Mouse (Mus musculus) embryonic facial prominence, embryonic 13.5 days (tissue): ENCODE results near the gene Snx5. TPM values are rescaled to one million over a fixed set of nuclear protein-coding genes. Genes with fewer than 3 reads are reported as not detected.

ENCODE experiments used
- ATAC-seq: fragments of 200-750 bp; cut with Nextera tagmentation; 2 replicates; pipeline ENCODE4 v1.8.0; 2017; ENCODE audit warnings: low read depth; ENCODE audit not compliant: insufficient number of reproducible peaks, insufficient read depth, low FRiP score, low TSS enrichment
- H3K27ac ChIP-seq: fragments of 300-500 bp; sonication (generic); 2 replicates; pipeline ENCODE4 v1.5.1; 2015; ENCODE audit warnings: moderate library complexity, mild to moderate bottlenecking, inconsistent platforms
- H3K27me3 ChIP-seq: fragments of 300-500 bp; sonication (generic); 2 replicates; pipeline ENCODE4 v1.6.1; 2015; ENCODE audit warnings: mild to moderate bottlenecking, inconsistent platforms
- H3K36me3 ChIP-seq: fragments of 300-500 bp; sonication (generic); 2 replicates; pipeline ENCODE4 v1.6.1; 2015; ENCODE audit warnings: mild to moderate bottlenecking, inconsistent platforms
- H3K4me1 ChIP-seq: fragments of 300-500 bp; sonication (generic); 2 replicates; pipeline ENCODE4 v1.6.1; 2015; ENCODE audit warnings: inconsistent platforms
- H3K4me2 ChIP-seq: fragments of 300-500 bp; sonication (generic); 2 replicates; pipeline ENCODE4 v1.6.1; 2015; ENCODE audit warnings: moderate library complexity, mild to moderate bottlenecking, inconsistent platforms
- H3K4me3 ChIP-seq: fragments of 300-500 bp; sonication (generic); 2 replicates; pipeline ENCODE4 v1.5.1; 2015; ENCODE audit warnings: mild to moderate bottlenecking, inconsistent platforms
- H3K9ac ChIP-seq: fragments of 300-500 bp; sonication (generic); 2 replicates; pipeline ENCODE4 v1.6.1; 2015; ENCODE audit warnings: mild to moderate bottlenecking, inconsistent platforms
- H3K9me3 ChIP-seq: fragments of 300-500 bp; sonication (generic); 2 replicates; pipeline ENCODE4 v1.6.1; 2016; ENCODE audit warnings: inconsistent platforms
- WGBS: fragments of 180-500 bp; shearing (Covaris S2); methylation state at CpG from one replicate; pipeline ENCODE4 v1.1.7; 2015; ENCODE audit warnings: mixed read lengths; 5-methylcytosine and 5-hydroxymethylcytosine counted together
- polyA plus RNA-seq: library from polyadenylated mRNA; unstranded; fragments of >200 nt; fragmentation: Nextera tagmentation; extraction: Ambion mirVana; gene quantifications from 2 replicates; pipeline ENCODE4 v1.2.1, GENCODE M21; 2015

Snx5 gene
- polyA plus RNA-seq: 124 TPM in 2 replicates

DNA sequence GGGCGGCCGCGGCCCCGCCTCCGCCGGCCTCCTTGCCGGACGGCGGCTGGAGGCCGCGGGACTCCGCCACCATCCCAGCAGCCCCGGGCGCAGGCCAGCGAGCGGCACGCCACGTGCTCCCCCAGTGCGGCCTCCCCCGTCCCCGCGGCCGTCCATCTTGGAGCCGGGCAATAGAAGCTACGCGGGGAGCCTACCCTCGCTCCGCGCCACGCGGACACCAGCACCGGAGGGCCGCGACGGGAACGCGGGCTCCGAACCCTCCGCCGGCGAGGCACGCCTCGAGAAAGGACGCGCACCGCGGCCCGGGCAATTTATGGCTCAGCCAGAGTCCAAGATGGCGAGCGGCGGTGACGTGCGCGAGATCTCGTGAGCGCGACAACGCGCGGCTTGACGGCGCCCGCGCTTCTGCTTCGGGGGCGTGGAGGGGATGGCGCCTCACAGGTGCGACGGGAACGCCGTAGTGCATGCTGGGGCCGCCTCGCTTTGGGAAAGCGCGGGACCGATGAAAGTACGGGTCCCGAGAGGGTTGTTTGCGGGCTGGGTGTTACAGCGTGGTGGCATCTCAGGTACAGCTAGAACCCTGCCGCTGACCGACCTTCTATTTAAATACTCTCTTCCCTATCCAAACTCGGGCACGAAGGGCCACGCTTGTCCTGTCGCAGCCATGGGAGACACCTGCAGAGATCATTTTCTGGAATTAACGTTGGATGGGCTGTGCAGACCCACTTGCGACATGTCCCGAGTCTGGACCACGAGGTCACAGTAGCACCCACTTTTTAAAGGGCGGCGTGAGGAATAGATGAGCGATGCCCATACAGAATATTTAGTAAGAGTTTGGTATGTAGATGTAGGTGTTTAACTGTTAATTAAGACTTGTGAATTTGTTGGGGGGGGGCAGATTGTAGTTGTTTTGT lies at the start of gene Snx5, which contains the start of gene Mgme1:
TSS of gene Snx5 (minus strand) at position 400 of the 914 bp plus-strand sequence.
TSS of gene Mgme1 (plus strand) at position 157 of the 914 bp plus-strand sequence.
- no peaks in the 10 kb centered on the region for H3K27me3 ChIP-seq
- no peaks in the 10 kb centered on the region for H3K9me3 ChIP-seq
- 0 out of 2 replicates have a peak, but pooled peaks cover 4% of the 10 kb centered on the region for H3K36me3 ChIP-seq
- under 1% methylated on average over 93 of the region's 93 CpGs for WGBS
- H3K4me2 ChIP-seq: peak within 1 kb of the TSS; percentile 81
- ATAC-seq: peak; percentile 97
- peak within 1 kb of the TSS; percentile 96 for H3K27ac ChIP-seq
- H3K4me1 ChIP-seq: peaks cover 34% of the 10 kb centered on the region
- peak within 1 kb of the TSS; percentile 86 for H3K4me3 ChIP-seq
- peak within 1 kb of the TSS; percentile 98 for H3K9ac ChIP-seq

DNA sequence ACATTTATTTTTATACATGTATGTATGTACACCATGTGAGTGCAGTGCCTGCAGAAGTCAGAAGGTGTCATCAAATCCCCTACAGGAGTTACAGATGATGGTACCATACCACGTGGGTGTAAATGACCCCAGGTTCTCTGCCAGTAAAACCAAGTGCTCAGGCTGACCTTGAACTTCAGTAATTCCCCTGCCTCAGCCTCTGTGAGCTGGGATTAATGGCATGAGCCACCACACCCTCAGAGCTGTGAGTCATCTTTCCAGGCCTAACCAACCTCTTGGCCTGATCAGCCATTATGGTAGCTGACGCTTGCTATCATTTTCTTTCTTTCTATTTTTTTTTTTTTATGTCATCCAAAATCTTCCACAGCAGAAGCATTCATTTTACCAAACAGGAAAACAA lies 40.7 kb upstream of the Snx5 start:
- no peak overlapping the region for H3K9ac ChIP-seq
- ATAC-seq: no peak
- no peak overlapping the region for H3K27ac ChIP-seq
- no peaks in the 10 kb centered on the region for H3K27me3 ChIP-seq
- H3K4me2 ChIP-seq: no peak overlapping the region
- WGBS: 92% methylated on average over 2 of the region's 2 CpGs
- H3K4me3 ChIP-seq: no peak overlapping the region
- H3K4me1 ChIP-seq: 0 out of 2 replicates have a peak, but pooled peaks cover 6% of the 10 kb centered on the region
- H3K36me3 ChIP-seq: no peaks in the 10 kb centered on the region
- H3K9me3 ChIP-seq: no peaks in the 10 kb centered on the region

DNA sequence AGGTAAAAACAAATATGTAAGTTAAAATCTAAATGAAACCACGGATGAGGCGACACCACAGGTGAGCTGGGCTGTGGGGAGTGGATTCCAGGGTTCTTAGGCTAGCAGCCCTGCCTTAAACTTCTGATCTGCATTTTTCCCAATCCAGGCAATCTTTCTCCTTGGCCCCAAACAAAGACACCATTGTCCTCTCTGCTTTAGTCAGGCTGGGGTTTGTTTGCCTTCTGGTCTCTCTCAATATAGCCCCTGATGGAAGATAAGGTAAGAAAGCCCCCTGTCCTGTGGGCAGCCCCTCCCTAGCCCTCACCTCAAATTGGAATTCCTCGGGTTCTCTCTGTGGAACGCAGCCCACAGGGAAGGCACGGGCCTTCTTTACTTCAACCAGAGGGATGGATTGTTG lies 39.6 kb upstream of the Snx5 start:
- ATAC-seq: no peak
- 0 out of 2 replicates have a peak overlapping the region, but pooled peaks have one; percentile 22 for H3K27ac ChIP-seq

DNA sequence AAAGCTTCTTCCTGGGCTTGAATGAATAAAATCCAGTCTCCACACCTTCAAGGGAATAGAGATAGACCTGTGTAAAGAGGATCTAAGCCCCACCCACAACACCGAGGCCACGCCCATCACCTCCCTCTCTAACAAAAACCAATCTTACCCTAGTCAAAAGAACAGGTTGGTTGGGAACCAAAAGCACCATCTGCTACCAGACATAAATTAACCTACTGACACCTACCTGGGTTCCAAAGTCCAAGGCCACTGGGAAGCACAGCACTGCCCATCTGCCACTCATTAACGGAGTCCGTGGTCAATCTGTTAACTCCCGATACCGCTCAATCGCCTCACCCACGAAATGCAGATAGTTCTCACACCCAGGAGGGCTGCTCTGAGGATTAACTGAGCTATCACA lies 37.9 kb upstream of the Snx5 start:
- ATAC-seq: no peak
- no peaks in the 10 kb centered on the region for H3K36me3 ChIP-seq
- no peaks in the 10 kb centered on the region for H3K9me3 ChIP-seq
- 0 out of 2 replicates have a peak, but pooled peaks cover 10% of the 10 kb centered on the region for H3K4me1 ChIP-seq
- H3K27ac ChIP-seq: no peak overlapping the region
- H3K4me3 ChIP-seq: no peak overlapping the region
- WGBS: 58% methylated on average over 8 of the region's 8 CpGs
- no peak overlapping the region for H3K9ac ChIP-seq
- no peaks in the 10 kb centered on the region for H3K27me3 ChIP-seq
- H3K4me2 ChIP-seq: no peak overlapping the region

More for the DNA sequence above, 39.6 kb upstream of the Snx5 start:
- no peaks in the 10 kb centered on the region for H3K36me3 ChIP-seq
- H3K9me3 ChIP-seq: no peaks in the 10 kb centered on the region
- no peak overlapping the region for H3K9ac ChIP-seq
- no peak overlapping the region for H3K4me3 ChIP-seq
- no peak overlapping the region for H3K4me2 ChIP-seq
- H3K4me1 ChIP-seq: 0 out of 2 replicates have a peak, but pooled peaks cover 10% of the 10 kb centered on the region
- 21% methylated on average over 5 of the region's 5 CpGs for WGBS
- H3K27me3 ChIP-seq: no peaks in the 10 kb centered on the region

DNA sequence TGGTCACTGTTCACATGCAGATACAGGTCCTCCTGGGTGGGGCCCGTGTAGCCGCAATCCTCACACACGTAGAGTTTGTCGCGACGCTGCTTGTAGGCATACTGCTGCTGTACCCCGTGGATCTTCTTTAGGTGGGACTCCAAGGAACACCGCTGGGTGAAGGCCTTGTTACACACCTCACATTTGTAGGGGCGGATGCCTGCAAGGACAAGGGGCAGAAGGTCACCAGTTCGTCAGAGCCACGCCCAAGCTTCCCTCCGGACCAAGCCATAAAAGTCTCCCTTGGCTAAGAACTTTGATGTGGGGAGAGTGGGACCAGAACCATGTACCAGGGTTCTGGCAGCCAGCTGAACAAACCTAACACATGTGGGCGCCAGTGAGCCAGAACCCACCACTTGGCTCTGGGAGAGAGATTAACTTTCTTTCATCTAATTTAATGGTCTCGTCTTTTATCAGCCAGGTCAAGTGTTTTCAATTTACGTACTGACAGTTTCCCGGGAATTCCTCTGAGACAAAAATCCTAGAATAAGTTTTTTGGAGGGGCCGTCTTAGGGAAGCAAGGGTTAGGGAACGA lies 35.1 kb upstream of the Snx5 start:
- Histone ChIP-seq H3K27me3 (no peaks in the 10 kb centered on the region), H3K4me1 (0 out of 2 replicates have a peak, but pooled peaks cover 10% of the 10 kb centered on the region), H3K36me3 (no peaks in the 10 kb centered on the region), H3K4me3 (no peak overlapping the region), H3K4me2 (no peak overlapping the region), H3K9ac (no peak overlapping the region), H3K9me3 (no peaks in the 10 kb centered on the region), H3K27ac (no peak overlapping the region)
- WGBS: 62% methylated on average over 18 of the region's 18 CpGs
- no peak for ATAC-seq

DNA sequence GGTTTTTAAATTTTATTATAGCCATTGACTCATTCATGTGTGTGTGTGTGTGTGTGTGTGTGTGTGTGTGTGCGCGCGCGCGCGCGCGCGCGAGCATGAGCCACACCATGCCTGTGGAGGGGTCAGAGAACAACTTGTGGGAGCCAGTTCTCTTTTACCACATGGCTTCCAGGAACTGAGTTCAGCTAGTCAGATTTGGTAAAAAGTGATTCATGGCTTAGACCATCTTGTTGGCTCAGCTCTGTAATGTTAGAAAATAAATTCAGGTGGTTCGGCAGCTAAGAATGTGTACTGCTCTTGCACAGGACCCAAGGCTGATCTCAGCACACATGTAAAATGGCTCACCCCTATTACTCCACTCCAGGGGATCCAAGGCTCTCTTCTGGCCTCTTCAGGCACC lies 30.4 kb upstream of the Snx5 start:
- Histone ChIP-seq H3K4me2 (no peak overlapping the region), H3K9ac (no peak overlapping the region), H3K27me3 (no peaks in the 10 kb centered on the region), H3K9me3 (no peaks in the 10 kb centered on the region), H3K27ac (no peak overlapping the region), H3K36me3 (no peaks in the 10 kb centered on the region), H3K4me1 (0 out of 2 replicates have a peak, but pooled peaks cover 4% of the 10 kb centered on the region), H3K4me3 (no peak overlapping the region)
- ATAC-seq: no peak
- 96% methylated on average over 11 of the region's 11 CpGs for WGBS

DNA sequence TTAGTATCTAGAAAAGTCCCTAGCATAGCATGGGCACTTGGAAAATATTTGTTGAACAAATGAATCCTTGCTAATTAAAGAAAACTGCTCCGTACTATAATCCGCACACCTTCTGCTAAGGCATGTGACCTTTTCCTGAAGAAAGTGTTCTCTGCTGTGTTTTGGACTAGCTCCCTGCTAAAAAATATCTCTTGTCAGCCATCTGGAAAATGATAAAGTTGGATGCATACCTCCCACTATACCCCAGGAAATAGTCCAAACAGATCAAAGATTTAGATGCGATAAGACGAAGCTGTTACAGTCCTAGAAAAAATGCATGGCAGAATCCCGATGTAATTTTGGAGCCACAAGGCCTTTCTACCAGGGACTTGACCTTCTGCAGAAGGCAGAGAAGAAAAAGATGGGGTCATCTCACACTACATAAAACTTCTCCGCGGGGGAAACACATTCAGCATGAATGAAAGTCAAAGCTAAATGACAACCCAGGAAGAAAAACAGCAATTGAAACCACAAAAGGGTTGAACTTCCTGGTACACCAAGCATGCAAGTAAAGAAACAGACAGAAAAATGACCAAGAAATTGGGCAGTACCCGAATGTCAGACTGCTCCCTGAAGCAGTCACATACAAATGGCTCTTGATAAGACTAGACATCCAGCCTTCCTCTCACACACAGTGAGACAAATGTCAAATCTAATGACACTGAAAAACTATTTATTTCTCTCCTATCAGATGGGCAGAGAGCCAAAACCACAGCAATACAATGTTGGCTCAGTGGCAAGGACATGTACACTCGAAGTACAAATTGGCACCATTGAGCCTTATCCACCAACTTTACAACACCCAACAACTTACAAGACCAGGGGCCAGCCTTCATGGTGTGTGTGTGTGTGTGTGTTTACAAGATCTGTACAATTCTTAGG lies 29.3 kb upstream of the Snx5 start:
- WGBS: 67% methylated on average over 9 of the region's 9 CpGs
- no peak for ATAC-seq
- H3K4me2 ChIP-seq: no peak overlapping the region

DNA sequence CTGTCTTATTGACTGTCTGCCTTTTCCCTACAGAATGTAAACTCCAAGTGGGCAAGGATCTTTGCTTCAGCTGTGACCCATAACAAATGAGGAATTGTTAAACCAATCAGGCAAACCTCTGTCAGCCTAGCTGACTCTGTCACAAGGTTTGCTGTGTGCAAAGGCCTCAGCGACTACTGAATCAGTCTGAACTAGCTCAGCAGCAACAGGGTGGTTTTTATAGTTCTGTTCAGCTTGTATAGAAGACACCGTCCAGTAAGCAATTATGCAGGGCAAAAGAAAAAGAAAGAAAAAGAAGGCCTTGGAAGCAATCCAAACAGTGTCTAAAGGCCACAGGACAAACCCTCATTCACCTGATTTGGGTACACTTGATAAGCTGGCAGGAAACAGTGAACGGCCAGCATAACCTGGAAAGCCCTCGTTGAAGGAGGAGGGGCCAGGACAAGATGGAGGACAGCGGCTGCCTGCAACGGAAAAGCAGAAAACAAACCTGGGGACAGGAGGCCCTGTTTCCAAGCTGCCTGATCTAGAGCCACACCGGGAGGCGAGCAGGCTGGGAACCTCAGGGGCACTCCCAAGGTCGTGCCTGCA lies 24.5 kb upstream of the Snx5 start:
- no peaks in the 10 kb centered on the region for H3K9me3 ChIP-seq
- H3K4me3 ChIP-seq: no peak overlapping the region
- H3K27ac ChIP-seq: no peak overlapping the region
- no peak for ATAC-seq
- 72% methylated on average over 9 of the region's 9 CpGs for WGBS
- no peaks in the 10 kb centered on the region for H3K27me3 ChIP-seq
- no peak overlapping the region for H3K9ac ChIP-seq
- H3K36me3 ChIP-seq: no peaks in the 10 kb centered on the region
- H3K4me2 ChIP-seq: no peak overlapping the region
- no peaks in the 10 kb centered on the region for H3K4me1 ChIP-seq

More for the DNA sequence above, 29.3 kb upstream of the Snx5 start:
- Histone ChIP-seq H3K27me3 (no peaks in the 10 kb centered on the region), H3K9me3 (no peaks in the 10 kb centered on the region), H3K36me3 (no peaks in the 10 kb centered on the region), H3K4me1 (no peaks in the 10 kb centered on the region), H3K4me3 (no peak overlapping the region), H3K27ac (no peak overlapping the region), H3K9ac (no peak overlapping the region)

DNA sequence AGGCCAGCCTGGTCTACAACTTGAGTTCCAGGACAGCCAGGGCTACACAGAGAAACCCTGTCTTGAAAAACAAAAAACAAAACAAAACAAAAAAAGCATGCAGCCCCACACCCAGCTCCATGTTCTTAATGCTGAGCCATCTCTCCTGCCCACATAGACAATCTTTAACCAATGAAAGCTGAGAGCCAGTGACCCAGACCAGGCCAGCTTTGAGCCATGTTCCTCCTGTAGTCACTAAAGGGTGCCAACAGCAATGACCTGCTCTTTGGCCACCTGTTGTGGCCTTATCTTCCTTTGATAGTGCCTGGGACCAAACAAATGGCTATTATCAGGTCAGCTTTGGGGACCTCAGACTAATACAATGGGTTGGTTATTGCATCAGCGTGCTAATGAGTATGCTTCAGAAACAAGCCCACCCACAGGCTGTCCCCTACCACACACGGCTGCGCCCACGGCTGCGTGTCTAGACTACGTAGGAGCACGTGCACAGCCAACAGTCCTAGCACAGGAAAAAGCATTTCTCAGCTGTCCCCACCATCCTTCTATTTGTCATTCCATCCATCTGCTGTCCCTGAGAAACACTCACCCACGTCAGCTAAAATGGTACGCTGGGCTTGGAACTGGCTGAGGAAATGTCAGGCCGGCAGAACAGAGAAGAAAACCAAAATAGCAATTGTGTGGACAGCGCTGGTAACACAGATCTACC lies 21.0 kb upstream of the Snx5 start:
- no peaks in the 10 kb centered on the region for H3K27me3 ChIP-seq
- H3K27ac ChIP-seq: no peak overlapping the region
- no peak overlapping the region for H3K4me3 ChIP-seq
- no peaks in the 10 kb centered on the region for H3K36me3 ChIP-seq
- H3K4me1 ChIP-seq: no peaks in the 10 kb centered on the region
- H3K9ac ChIP-seq: no peak overlapping the region
- ATAC-seq: no peak
- no peak overlapping the region for H3K4me2 ChIP-seq
- no peaks in the 10 kb centered on the region for H3K9me3 ChIP-seq
- 82% methylated on average over 11 of the region's 11 CpGs for WGBS

DNA sequence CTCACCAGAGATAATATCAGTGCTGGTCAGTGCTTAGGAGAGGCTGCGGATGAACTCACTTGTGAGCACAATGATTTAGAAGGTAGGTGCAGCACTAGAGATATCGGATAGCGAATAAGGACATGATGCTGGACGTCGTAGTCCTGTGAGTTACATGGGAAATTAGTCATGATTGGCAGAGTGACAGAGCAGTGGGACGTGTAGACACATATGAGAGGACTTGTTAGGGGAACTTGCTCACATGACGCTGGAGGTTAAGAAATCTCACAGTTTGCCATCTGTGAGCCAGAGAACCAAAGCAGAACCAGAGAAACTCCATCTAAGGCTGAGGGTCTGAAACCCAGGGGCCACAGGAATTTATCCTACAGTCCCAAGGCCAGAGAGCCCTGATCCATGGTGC lies 19.6 kb upstream of the Snx5 start:
- Histone ChIP-seq H3K4me3 (no peak overlapping the region), H3K27me3 (no peaks in the 10 kb centered on the region), H3K9me3 (no peaks in the 10 kb centered on the region), H3K27ac (no peak overlapping the region), H3K9ac (no peak overlapping the region), H3K4me1 (no peaks in the 10 kb centered on the region), H3K4me2 (no peak overlapping the region), H3K36me3 (no peaks in the 10 kb centered on the region)
- WGBS: 83% methylated on average over 7 of the region's 7 CpGs
- ATAC-seq: no peak
